Mouse (Mus musculus) heart, embryonic 11.5 days (tissue): ENCODE measurements around the gene Jmjd1c. TPM values are rescaled to one million over a fixed set of nuclear protein-coding genes. Genes with fewer than 3 reads are reported as not detected.
A peak's percentile ranks its signal among the peaks of the same experiment; 100 is the strongest.
"Not testable (repeated sequence)": the region's sequence is repeated elsewhere in the genome, so short reads cannot be mapped to it uniquely, and the experiment has no call there.

ENCODE experiments used
- ATAC-seq: fragments of 200-750 bp; cut with Nextera tagmentation; replicated peaks from 2 replicates; pipeline ENCODE4 v1.8.0; 2017; ENCODE audit warnings: moderate library complexity; ENCODE audit not compliant: insufficient number of reproducible peaks, low FRiP score, low TSS enrichment
- H3K27ac ChIP-seq: fragments of 300-500 bp; sonication (generic); 2 replicates; pipeline ENCODE4 v1.5.1; 2014; ENCODE audit warnings: mild to moderate bottlenecking, low read depth, low read length
- H3K27me3 ChIP-seq: fragments of 300-500 bp; sonication (generic); 2 replicates; pipeline ENCODE4 v1.6.1; 2014; ENCODE audit warnings: mild to moderate bottlenecking, low read length, mixed read lengths; ENCODE audit not compliant: control insufficient read depth, insufficient read depth
- H3K36me3 ChIP-seq: fragments of 300-500 bp; sonication (generic); 2 replicates; pipeline ENCODE4 v1.6.1; 2014; ENCODE audit warnings: mild to moderate bottlenecking, low read length, moderate library complexity, mixed read lengths; ENCODE audit not compliant: control insufficient read depth, insufficient read depth
- H3K4me1 ChIP-seq: fragments of 300-500 bp; sonication (generic); 2 replicates; pipeline ENCODE4 v1.6.1; 2014; ENCODE audit warnings: low read length; ENCODE audit not compliant: control insufficient read depth, insufficient read depth
- H3K4me2 ChIP-seq: fragments of 300-500 bp; sonication (generic); 2 replicates; pipeline ENCODE4 v1.6.1; 2014; ENCODE audit warnings: mild to moderate bottlenecking, moderate library complexity
- H3K4me3 ChIP-seq: fragments of 300-500 bp; sonication (generic); 2 replicates; pipeline ENCODE4 v1.5.1; 2014; ENCODE audit warnings: low read depth, low read length
- H3K9ac ChIP-seq: fragments of 300-500 bp; sonication (generic); 2 replicates; pipeline ENCODE4 v1.6.1; 2014; ENCODE audit warnings: mild to moderate bottlenecking, low read depth, low read length, moderate library complexity
- H3K9me3 ChIP-seq: fragments of 300-500 bp; sonication (generic); replicated peaks from 2 replicates; pipeline ENCODE4 v1.6.1; 2016; ENCODE audit warnings: low read length; ENCODE audit not compliant: control insufficient read depth
- WGBS: fragments of 180-500 bp; shearing (Covaris S2); extraction: QIAGEN DNeasy Blood & Tissue Kit; methylation state at CpG from one replicate; pipeline ENCODE4 v1.1.7; 2014; ENCODE audit not compliant: insufficient replicate concordance; 5-methylcytosine and 5-hydroxymethylcytosine counted together
- polyA plus RNA-seq: library from polyadenylated mRNA; unstranded; fragments of >200 nt; fragmentation: Nextera tagmentation; extraction: Ambion mirVana; gene quantifications from 2 replicates; pipeline ENCODE4 v1.2.1, GENCODE M21; 2014

Jmjd1c gene
- polyA plus RNA-seq, 1 experiment from 2014 or later: 39.5 TPM

DNA sequence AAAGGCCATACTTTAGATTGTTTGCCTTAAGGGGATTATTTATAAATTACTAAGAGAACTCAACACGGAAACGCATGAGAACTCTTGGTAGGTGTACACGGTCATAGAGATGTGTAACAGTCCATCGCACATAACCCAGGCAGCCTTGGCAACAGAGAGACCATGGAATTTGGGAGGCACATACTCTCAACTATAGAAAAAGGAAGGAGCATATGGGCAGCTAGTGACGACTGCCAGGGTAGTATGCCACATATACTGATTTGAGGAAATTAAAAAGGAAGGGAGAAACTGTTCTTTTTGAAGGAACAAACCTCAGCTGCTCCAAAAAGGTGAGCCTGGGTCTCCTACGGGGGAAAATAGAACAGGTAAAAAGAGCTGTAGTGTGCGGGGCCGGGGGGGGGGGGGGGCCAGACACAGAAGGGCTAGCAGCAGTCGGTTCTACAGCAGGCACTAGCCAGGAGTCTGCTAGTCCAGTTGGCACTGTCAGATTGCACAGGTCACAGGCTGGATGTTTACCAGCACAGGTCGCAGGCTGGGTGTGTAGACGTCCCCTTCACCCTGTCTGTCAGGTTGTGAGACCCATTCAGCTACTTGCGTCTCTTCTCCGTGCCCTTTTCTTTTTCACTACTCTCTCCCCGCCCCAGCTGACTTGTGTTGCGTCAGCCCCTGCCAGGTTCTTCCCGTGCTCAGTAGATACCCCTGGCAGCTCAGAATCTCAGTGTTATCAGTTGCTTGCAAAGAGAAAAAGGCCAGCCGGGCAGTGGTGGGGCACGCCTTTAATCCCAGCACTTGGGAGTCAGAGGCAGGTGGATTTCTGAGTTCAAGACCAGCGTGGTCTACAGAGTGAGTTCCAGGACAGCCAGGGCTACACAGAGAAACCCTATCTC is 9.6 kb downstream of the Jmjd1c start:
- no peak overlapping the region for H3K27ac ChIP-seq
- 0 out of 2 replicates have a peak overlapping the region, but pooled peaks have one; percentile 10 for H3K4me2 ChIP-seq
- no peak for ATAC-seq
- no peaks in the 10 kb centered on the region; the same call in 1 of the 2 replicates for H3K36me3 ChIP-seq
- no peaks in the 10 kb centered on the region for H3K9me3 ChIP-seq
- H3K9ac ChIP-seq: no peak overlapping the region
- peaks cover 74% of the 10 kb centered on the region for H3K4me1 ChIP-seq
- H3K4me3 ChIP-seq: no peak overlapping the region
- H3K27me3 ChIP-seq: no peaks in the 10 kb centered on the region
- 44% methylated on average over 19 of the region's 19 CpGs for WGBS

DNA sequence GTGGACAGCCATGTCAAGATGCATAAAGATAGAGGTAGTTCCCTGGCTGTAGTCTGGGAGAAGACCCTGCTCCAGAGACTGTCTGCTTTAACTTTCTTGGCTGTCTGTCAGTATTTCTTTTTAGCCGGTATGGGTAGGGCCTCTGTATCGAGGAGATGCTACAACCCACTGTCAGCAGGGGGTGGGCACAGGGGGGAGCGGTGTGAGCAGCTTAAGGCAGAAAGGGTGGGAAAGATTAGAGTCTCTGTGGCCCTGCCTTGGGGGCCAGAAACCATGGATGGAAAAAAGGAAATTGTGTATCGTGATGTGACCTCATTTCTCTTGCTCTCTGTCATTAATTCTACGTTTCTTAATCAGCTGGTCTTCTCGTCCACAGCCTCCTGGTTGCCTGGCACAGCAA is 10.5 kb downstream of the Jmjd1c start:
- Histone ChIP-seq H3K4me3 (no peak overlapping the region), H3K9ac (no peak overlapping the region), H3K27me3 (no peaks in the 10 kb centered on the region), H3K27ac (no peak overlapping the region), H3K36me3 (no peaks in the 10 kb centered on the region; the same call in 1 of the 2 replicates), H3K9me3 (no peaks in the 10 kb centered on the region), H3K4me1 (peaks cover 78% of the 10 kb centered on the region), H3K4me2 (no peak overlapping the region)
- 51% methylated on average over 6 of the region's 6 CpGs for WGBS
- no peak for ATAC-seq

DNA sequence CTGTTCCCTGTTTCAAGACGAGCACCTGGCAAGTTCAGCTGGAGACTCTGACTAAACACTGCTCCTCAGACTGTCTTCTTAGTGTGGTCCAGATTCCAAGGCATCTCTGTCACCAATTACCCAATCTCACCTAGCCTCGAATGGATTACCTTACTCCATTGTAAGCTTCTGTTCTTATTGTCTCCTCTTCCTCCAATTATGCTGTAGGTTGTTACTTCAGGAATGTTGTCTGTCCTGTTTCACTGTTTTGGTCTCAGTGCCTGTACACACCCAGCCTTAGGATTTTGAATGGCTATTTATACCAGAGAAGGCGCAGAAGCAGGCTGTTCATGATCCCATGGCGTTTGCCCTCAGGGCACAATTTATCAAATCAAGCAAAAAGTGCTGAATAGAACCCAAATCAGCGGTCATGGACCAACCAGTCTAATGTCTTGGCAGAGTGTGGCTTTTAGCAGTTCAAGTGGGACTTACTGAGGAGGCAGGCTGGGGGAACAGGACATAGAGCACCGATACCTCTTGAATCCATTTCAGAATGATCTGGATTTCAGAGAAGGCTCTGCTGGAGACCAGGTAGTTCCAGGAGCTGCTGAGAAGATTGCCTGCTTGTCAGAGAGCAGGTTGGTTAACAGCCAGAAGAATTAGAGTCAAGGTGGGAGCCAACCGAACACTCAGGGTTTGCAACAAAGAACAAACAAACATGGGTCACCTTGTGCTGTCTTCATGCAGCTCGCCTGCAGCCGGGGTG is 11.3 kb downstream of the Jmjd1c start:
- no peak overlapping the region; the same call in 1 of the 2 replicates for H3K27ac ChIP-seq
- WGBS: 67% methylated on average over 9 of the region's 9 CpGs
- no peaks in the 10 kb centered on the region for H3K27me3 ChIP-seq
- no peak overlapping the region for H3K4me3 ChIP-seq
- no peaks in the 10 kb centered on the region; the same call in 1 of the 2 replicates for H3K36me3 ChIP-seq
- H3K9ac ChIP-seq: no peak overlapping the region
- no peak overlapping the region for H3K4me2 ChIP-seq
- ATAC-seq: no peak
- peaks cover 83% of the 10 kb centered on the region for H3K4me1 ChIP-seq
- no peaks in the 10 kb centered on the region for H3K9me3 ChIP-seq

DNA sequence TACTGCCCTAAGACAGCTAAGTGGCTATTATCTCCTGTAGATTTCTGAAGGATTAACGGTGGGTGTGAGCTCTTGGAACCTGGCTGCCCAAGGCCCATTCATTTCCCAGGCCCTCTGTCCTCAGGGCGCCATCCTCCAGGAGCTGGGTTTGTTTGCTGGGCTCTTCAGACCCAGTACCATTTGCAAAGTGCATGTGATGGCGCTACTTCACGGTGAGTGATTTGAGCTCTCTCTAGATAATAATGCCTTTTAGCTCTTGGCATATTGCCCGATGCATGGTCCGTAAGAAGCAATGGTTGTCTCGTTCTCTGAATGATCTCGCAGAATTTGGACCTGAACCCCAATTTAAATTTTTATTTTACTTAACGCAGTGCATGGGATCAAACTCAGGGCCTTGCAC is 12.2 kb downstream of the Jmjd1c start:
- Histone ChIP-seq H3K9ac (no peak overlapping the region), H3K4me3 (no peak overlapping the region), H3K36me3 (no peaks in the 10 kb centered on the region; the same call in 1 of the 2 replicates), H3K9me3 (no peaks in the 10 kb centered on the region), H3K27ac (no peak overlapping the region), H3K4me1 (peaks cover 75% of the 10 kb centered on the region), H3K27me3 (no peaks in the 10 kb centered on the region), H3K4me2 (no peak overlapping the region)
- ATAC-seq: no peak
- 70% methylated on average over 9 of the region's 9 CpGs for WGBS

DNA sequence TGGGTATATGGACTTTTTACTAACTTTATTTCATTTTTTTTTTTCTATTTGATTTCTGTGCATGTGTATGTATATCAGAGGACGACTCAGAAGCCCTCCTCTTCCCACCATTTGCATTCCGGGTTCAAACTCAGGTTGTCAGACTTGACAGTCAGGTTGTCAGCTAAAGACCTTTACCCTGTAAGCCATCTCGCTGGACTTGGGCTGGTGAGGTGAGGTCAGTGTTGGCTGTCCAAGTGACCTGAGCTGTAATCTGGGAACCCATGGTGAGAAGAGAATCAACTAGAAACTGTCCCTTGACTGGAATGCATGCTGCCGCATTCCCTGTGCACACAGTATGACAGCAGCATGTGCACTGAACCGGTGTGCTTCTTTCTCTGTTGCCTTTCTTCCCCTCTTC is 13.7 kb downstream of the Jmjd1c start:
- H3K4me2 ChIP-seq: no peak overlapping the region
- H3K27ac ChIP-seq: no peak overlapping the region
- no peak overlapping the region for H3K9ac ChIP-seq
- H3K36me3 ChIP-seq: no peaks in the 10 kb centered on the region; the same call in 1 of the 2 replicates
- H3K27me3 ChIP-seq: no peaks in the 10 kb centered on the region
- no peak for ATAC-seq
- no peaks in the 10 kb centered on the region for H3K9me3 ChIP-seq
- 85% methylated on average over 5 of the region's 5 CpGs for WGBS
- H3K4me3 ChIP-seq: no peak overlapping the region
- H3K4me1 ChIP-seq: peaks cover 60% of the 10 kb centered on the region

DNA sequence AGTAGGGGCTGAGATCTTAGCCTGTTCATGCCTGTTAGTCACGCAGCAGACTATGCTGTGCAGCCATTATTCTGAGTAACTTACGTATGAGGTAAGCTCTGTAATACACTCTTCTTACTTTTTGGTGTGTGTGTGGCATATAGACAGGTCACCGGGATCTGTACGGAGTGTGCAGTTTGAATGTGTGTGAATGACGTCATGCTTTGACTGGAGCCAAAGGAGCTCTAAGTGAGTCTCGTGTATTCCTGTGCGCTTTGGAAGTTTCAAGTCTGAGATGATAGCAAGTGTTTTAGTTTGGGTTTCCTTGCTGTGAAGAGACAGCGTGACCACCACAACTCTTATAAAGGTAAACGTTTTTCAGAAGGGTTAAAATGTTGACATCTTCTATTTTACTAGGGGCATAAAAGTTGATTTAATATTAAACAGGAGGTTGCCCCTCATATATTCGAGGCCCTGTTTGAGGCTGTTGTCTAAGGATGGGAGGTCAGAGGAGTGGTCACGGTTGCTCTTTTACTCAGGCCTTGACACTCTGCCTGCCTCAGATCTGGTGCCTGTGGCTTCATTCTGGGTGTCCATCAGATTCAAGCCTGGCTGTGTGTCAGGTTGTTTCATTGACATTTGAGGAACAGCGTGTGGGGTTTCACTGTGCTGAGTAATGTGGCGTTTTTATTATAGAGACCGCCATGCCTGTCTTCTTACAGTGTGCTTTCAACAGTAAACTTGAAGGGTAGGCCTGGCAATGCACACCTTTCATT is 15.3 kb downstream of the Jmjd1c start:
- H3K4me2 ChIP-seq: no peak overlapping the region
- H3K4me3 ChIP-seq: no peak overlapping the region
- H3K27me3 ChIP-seq: no peaks in the 10 kb centered on the region
- no peaks in the 10 kb centered on the region for H3K9me3 ChIP-seq
- WGBS: 82% methylated on average over 14 of the region's 14 CpGs
- no peaks in the 10 kb centered on the region; the same call in 1 of the 2 replicates for H3K36me3 ChIP-seq
- no peak for ATAC-seq
- H3K4me1 ChIP-seq: peaks cover 58% of the 10 kb centered on the region
- no peak overlapping the region for H3K9ac ChIP-seq
- no peak overlapping the region for H3K27ac ChIP-seq

DNA sequence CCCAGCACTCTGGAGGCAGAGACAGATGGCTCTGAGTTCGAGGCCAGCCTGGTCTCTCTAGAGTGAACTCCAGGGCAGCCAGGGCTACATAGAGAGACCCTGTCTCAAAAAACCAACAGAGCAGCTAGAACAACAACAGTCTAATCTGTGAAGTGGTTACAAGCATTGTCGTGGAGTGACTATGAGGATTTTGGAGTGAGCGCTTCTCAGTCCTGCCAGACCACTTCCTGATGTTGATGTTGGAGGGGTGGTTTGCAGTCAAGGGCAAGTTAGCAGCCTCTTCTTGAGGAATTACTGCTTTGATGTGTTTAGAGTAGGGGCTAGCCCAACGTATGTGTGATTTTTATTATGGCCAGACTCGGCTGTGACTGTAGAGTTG is 15.9 kb downstream of the Jmjd1c start:
- Histone ChIP-seq H3K4me1 (peaks cover 58% of the 10 kb centered on the region), H3K27me3 (no peaks in the 10 kb centered on the region), H3K9ac (no peak overlapping the region), H3K27ac (0 out of 2 replicates have a peak overlapping the region, but pooled peaks have one; percentile 10), H3K4me2 (no peak overlapping the region), H3K36me3 (no peaks in the 10 kb centered on the region; the same call in 1 of the 2 replicates), H3K9me3 (no peaks in the 10 kb centered on the region), H3K4me3 (no peak overlapping the region)
- no peak for ATAC-seq
- 65% methylated on average over 5 of the region's 5 CpGs for WGBS

DNA sequence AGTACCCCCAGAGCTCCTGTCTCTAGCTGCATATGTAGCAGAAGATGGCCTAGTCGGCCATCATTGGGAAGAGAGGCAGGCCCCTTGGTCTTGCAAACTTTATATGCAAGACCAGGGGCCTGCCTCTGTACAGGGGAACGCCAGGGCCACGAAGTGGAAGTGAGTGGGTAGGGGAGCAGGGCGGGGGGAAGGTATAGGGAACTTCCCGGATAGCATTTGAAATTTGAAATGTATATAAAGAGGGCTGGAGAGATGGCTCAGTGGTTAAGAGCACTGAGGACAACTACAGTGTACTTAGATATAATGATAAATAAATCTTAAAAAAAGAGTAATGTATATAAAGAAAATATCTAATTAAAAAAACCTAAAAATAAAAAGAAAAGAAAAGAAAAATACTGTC is 17.0 kb downstream of the Jmjd1c start:
- 82% methylated on average over 5 of the region's 5 CpGs for WGBS
- H3K4me2 ChIP-seq, H3K27ac ChIP-seq, H3K4me3 ChIP-seq, H3K9me3 ChIP-seq, H3K27me3 ChIP-seq, H3K36me3 ChIP-seq, H3K9ac ChIP-seq, ATAC-seq: not testable (repeated sequence)
- H3K4me1 ChIP-seq: peaks cover 47% of the 10 kb centered on the region
